Mouse (Mus musculus) kidney, postnatal 10 days (tissue): ENCODE measurements at regions not wholly inside any gene's neighbourhood (a gene's known extent, or its start where the extent isn't known, plus 50 kb on each side); places are given as distances from the start of the nearest gene placed in this dataset.
A peak's percentile ranks its signal among the peaks of the same experiment; 100 is the strongest.
"Not testable (repeated sequence)": the region's sequence is repeated elsewhere in the genome, so short reads cannot be mapped to it uniquely, and the experiment has no call there.

Experiments used
- DNase-seq: peaks from one replicate; pipeline ENCODE4 v3.0.0; 2021; ENCODE audit warnings: mixed read lengths

- not testable (repeated sequence) for DNase-seq
These were observed 450.8 kb upstream of the Epha6 start for GRCm38 (mm10) chr16:61056175-61056574.

GRCm38 (mm10) chr16:61041140-61041586 lies 435.8 kb upstream of the Epha6 start:
- DNase-seq: peak; percentile 64
